Mouse (Mus musculus) embryonic facial prominence, embryonic 15.5 days (tissue): ENCODE data around the gene Sirt2. TPM values are rescaled to one million over a fixed set of nuclear protein-coding genes. Genes with fewer than 3 reads are reported as not detected.

ENCODE experiments used
- ATAC-seq: fragments of 200-750 bp; cut with Nextera tagmentation; 2 replicates; pipeline ENCODE4 v1.8.0; 2017; ENCODE audit warnings: low read depth, moderate TSS enrichment; ENCODE audit not compliant: insufficient number of reproducible peaks, low FRiP score, low TSS enrichment
- H3K27ac ChIP-seq: fragments of 300-500 bp; sonication (generic); replicated peaks from 2 replicates; pipeline ENCODE4 v1.5.1; 2015; ENCODE audit warnings: mild to moderate bottlenecking, inconsistent platforms
- H3K27me3 ChIP-seq: fragments of 300-500 bp; sonication (generic); 2 replicates; pipeline ENCODE4 v1.6.1; 2015; ENCODE audit warnings: inconsistent platforms
- H3K36me3 ChIP-seq: fragments of 300-500 bp; sonication (generic); 2 replicates; pipeline ENCODE4 v1.6.1; 2015; ENCODE audit warnings: mild to moderate bottlenecking, inconsistent platforms
- H3K4me1 ChIP-seq: fragments of 300-500 bp; sonication (generic); 2 replicates; pipeline ENCODE4 v1.6.1; 2015; ENCODE audit warnings: inconsistent platforms
- H3K4me2 ChIP-seq: fragments of 300-500 bp; sonication (generic); replicated peaks from 2 replicates; pipeline ENCODE4 v1.6.1; 2015; ENCODE audit warnings: mild to moderate bottlenecking, inconsistent platforms
- H3K4me3 ChIP-seq: fragments of 300-500 bp; sonication (generic); replicated peaks from 2 replicates; pipeline ENCODE4 v1.5.1; 2015; ENCODE audit warnings: mild to moderate bottlenecking, inconsistent platforms
- H3K9ac ChIP-seq: fragments of 300-500 bp; sonication (generic); 2 replicates; pipeline ENCODE4 v1.6.1; 2015; ENCODE audit warnings: inconsistent platforms
- H3K9me3 ChIP-seq: fragments of 300-500 bp; sonication (generic); replicated peaks from 2 replicates; pipeline ENCODE4 v1.6.1; 2016; ENCODE audit warnings: inconsistent platforms
- WGBS: fragments of 180-500 bp; shearing (Covaris S2); methylation state at CpG from one replicate; pipeline ENCODE4 v1.1.7; 2015; 5-methylcytosine and 5-hydroxymethylcytosine counted together
- polyA plus RNA-seq: library from polyadenylated mRNA; unstranded; fragments of >200 nt; fragmentation: Nextera tagmentation; extraction: Ambion mirVana; gene quantifications from 2 replicates; pipeline ENCODE4 v1.2.1, GENCODE M21; 2015

Gene Sirt2
- 85.3 and 89.4 TPM in 2 replicates for polyA plus RNA-seq

- Histone ChIP-seq H3K27me3 (no peaks in the 10 kb centered on the region), H3K36me3 (peaks cover 10% of the 10 kb centered on the region), H3K9me3 (no peaks in the 10 kb centered on the region), H3K4me1 (peaks cover 22% of the 10 kb centered on the region), H3K4me2 (peak within 1 kb of the TSS; percentile 58), H3K9ac (peak within 1 kb of the TSS; percentile 69), H3K27ac (no peak within 1 kb of the TSS), H3K4me3 (peak within 1 kb of the TSS; percentile 73)
- WGBS: under 1% methylated on average over 45 of the region's 45 CpGs
- peak; percentile 97 for ATAC-seq
Measured at GRCm38 (mm10) chr7:28766173-28766879, at the start of gene Sirt2. Gene Sirt2, plus strand, starts transcription at chr7:28766735.

- Histone ChIP-seq H3K36me3 (no peaks in the 10 kb centered on the region), H3K27me3 (no peaks in the 10 kb centered on the region), H3K4me1 (peaks cover 19% of the 10 kb centered on the region), H3K27ac (peak overlapping the region; percentile 87), H3K9me3 (no peaks in the 10 kb centered on the region), H3K9ac (no peak overlapping the region; the same call in 1 of the 2 replicates), H3K4me2 (peak overlapping the region; percentile 72), H3K4me3 (peak overlapping the region; percentile 55)
- no peak for ATAC-seq
- 56% methylated on average over 10 of the region's 10 CpGs for WGBS
Measured at GRCm38 (mm10) chr7:28717726-28718125, 48.8 kb upstream of the Sirt2 start.

GRCm38 (mm10) chr7:28719159-28719558 lies 47.4 kb upstream of the Sirt2 start:
- Histone ChIP-seq H3K4me1 (peaks cover 19% of the 10 kb centered on the region), H3K27ac (no peak overlapping the region), H3K9ac (no peak overlapping the region), H3K9me3 (no peaks in the 10 kb centered on the region), H3K27me3 (no peaks in the 10 kb centered on the region), H3K4me3 (no peak overlapping the region), H3K4me2 (no peak overlapping the region), H3K36me3 (no peaks in the 10 kb centered on the region)
- ATAC-seq: no peak
- WGBS: 41% methylated on average over 4 of the region's 4 CpGs

- no peak overlapping the region for H3K9ac ChIP-seq
- H3K27ac ChIP-seq: no peak overlapping the region
- H3K27me3 ChIP-seq: no peaks in the 10 kb centered on the region
- no peaks in the 10 kb centered on the region for H3K9me3 ChIP-seq
- peaks cover 2% of the 10 kb centered on the region; the same call in 1 of the 2 replicates for H3K36me3 ChIP-seq
- H3K4me2 ChIP-seq: no peak overlapping the region
- ATAC-seq: no peak
- H3K4me3 ChIP-seq: no peak overlapping the region
- 85% methylated on average over 2 of the region's 2 CpGs for WGBS
- peaks cover 16% of the 10 kb centered on the region for H3K4me1 ChIP-seq
Measured at GRCm38 (mm10) chr7:28719650-28720049, 46.9 kb upstream of the Sirt2 start.

GRCm38 (mm10) chr7:28720753-28721537 lies 45.6 kb upstream of the Sirt2 start:
- Histone ChIP-seq H3K36me3 (peaks cover 7% of the 10 kb centered on the region), H3K4me1 (peaks cover 12% of the 10 kb centered on the region), H3K9me3 (no peaks in the 10 kb centered on the region), H3K4me2 (no peak overlapping the region), H3K27ac (peak overlapping the region; percentile 13; the same call in 1 of the 2 replicates), H3K4me3 (no peak overlapping the region), H3K9ac (no peak overlapping the region), H3K27me3 (no peaks in the 10 kb centered on the region)
- peak; percentile 77 for ATAC-seq
- 44% methylated on average over 3 of the region's 3 CpGs for WGBS

- no peaks in the 10 kb centered on the region for H3K27me3 ChIP-seq
- H3K9me3 ChIP-seq: no peaks in the 10 kb centered on the region
- no peak overlapping the region for H3K4me3 ChIP-seq
- 95% methylated on average over 7 of the region's 7 CpGs for WGBS
- no peak overlapping the region for H3K4me2 ChIP-seq
- no peak for ATAC-seq
- peaks cover 8% of the 10 kb centered on the region for H3K4me1 ChIP-seq
- H3K36me3 ChIP-seq: peaks cover 7% of the 10 kb centered on the region
- H3K27ac ChIP-seq: no peak overlapping the region
- H3K9ac ChIP-seq: no peak overlapping the region
Measured at GRCm38 (mm10) chr7:28722079-28722478, 44.5 kb upstream of the Sirt2 start.

- H3K9me3 ChIP-seq: no peaks in the 10 kb centered on the region
- H3K4me2 ChIP-seq: no peak overlapping the region
- H3K27ac ChIP-seq: no peak overlapping the region
- H3K4me1 ChIP-seq: no peaks in the 10 kb centered on the region
- H3K27me3 ChIP-seq: no peaks in the 10 kb centered on the region
- peaks cover 7% of the 10 kb centered on the region for H3K36me3 ChIP-seq
- H3K9ac ChIP-seq: no peak overlapping the region
- H3K4me3 ChIP-seq: no peak overlapping the region
- 96% methylated on average over 2 of the region's 2 CpGs for WGBS
- ATAC-seq: no peak
Measured at GRCm38 (mm10) chr7:28724613-28725012, 41.9 kb upstream of the Sirt2 start.

- WGBS: 7% methylated on average over 14 of the region's 14 CpGs
- H3K27ac ChIP-seq: no peak overlapping the region
- peaks cover 14% of the 10 kb centered on the region for H3K36me3 ChIP-seq
- ATAC-seq: no peak
- no peak overlapping the region for H3K4me2 ChIP-seq
- H3K4me1 ChIP-seq: no peaks in the 10 kb centered on the region
- no peak overlapping the region for H3K9ac ChIP-seq
- H3K4me3 ChIP-seq: 0 out of 2 replicates have a peak overlapping the region, but pooled peaks have one; percentile 6
- no peaks in the 10 kb centered on the region for H3K27me3 ChIP-seq
- no peaks in the 10 kb centered on the region; the same call in 1 of the 2 replicates for H3K9me3 ChIP-seq
Measured at GRCm38 (mm10) chr7:28726600-28726999, 39.9 kb upstream of the Sirt2 start.

GRCm38 (mm10) chr7:28727649-28728340 lies 38.7 kb upstream of the Sirt2 start:
- WGBS: 57% methylated on average over 10 of the region's 10 CpGs
- H3K4me3 ChIP-seq: no peak overlapping the region

GRCm38 (mm10) chr7:28732341-28733142 lies 34.0 kb upstream of the Sirt2 start:
- Histone ChIP-seq H3K27me3 (no peaks in the 10 kb centered on the region), H3K4me2 (peak overlapping the region; percentile 83), H3K9me3 (no peaks in the 10 kb centered on the region; the same call in 1 of the 2 replicates), H3K4me1 (peaks cover 12% of the 10 kb centered on the region), H3K4me3 (peak overlapping the region; percentile 48), H3K27ac (no peak overlapping the region), H3K9ac (peak overlapping the region; percentile 18; the same call in 1 of the 2 replicates), H3K36me3 (peaks cover 33% of the 10 kb centered on the region)
- WGBS: 3% methylated on average over 58 of the region's 58 CpGs
- ATAC-seq: peak; percentile 79

More at GRCm38 (mm10) chr7:28727649-28728340, 38.7 kb upstream of the Sirt2 start:
- no peak overlapping the region for H3K4me2 ChIP-seq
- H3K27ac ChIP-seq: no peak overlapping the region
- peaks cover 7% of the 10 kb centered on the region for H3K4me1 ChIP-seq
- H3K9ac ChIP-seq: no peak overlapping the region
- H3K27me3 ChIP-seq: no peaks in the 10 kb centered on the region
- H3K9me3 ChIP-seq: no peaks in the 10 kb centered on the region; the same call in 1 of the 2 replicates
- ATAC-seq: no peak
- H3K36me3 ChIP-seq: peaks cover 14% of the 10 kb centered on the region
